Mouse (Mus musculus) testis, adult 2 months (tissue): ENCODE measurements at regions not wholly inside any gene's neighbourhood (a gene's known extent, or its start where the extent isn't known, plus 50 kb on each side); places are given as distances from the start of the nearest gene placed in this dataset.

Source experiments
- CTCF ChIP-seq: fragments of 200-500 bp; IDR thresholded peaks from 2 replicates; pipeline ENCODE4 v1.5.1; 2012; ENCODE audit warnings: low read depth, mild to moderate bottlenecking, inconsistent platforms, low read length, moderate library complexity; ENCODE audit not compliant: control insufficient read depth, insufficient read depth, insufficient replicate concordance
- POLR2A ChIP-seq: fragments of 200-500 bp; IDR thresholded peaks from 2 replicates; pipeline ENCODE4 v1.6.1; 2012; ENCODE audit warnings: low read depth, mild to moderate bottlenecking, inconsistent platforms, low read length, moderate library complexity; ENCODE audit not compliant: control insufficient read depth

DNA sequence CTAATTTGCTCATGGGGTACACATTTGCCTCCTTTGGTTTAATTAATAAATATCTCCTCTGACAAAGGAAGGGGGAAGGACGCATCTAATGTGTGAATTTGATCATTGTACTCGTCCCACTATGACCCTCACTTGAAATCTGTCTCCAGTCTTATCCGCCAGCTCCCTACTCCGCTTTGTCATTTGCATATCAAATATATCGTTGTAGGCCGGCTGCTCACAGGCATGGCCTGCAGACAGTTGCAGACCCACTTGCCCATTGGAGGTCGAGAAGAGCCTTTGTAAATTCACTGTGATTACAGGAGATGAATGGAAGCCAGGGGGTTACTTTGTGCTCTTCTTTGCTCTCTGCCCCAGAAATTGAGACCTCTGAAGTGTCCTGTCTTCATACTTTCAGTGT lies 457.5 kb upstream of the 4930412O13Rik start:
- no peak for TF ChIP-seq POLR2A
- no peak for TF ChIP-seq CTCF
